Mouse (Mus musculus) adrenal gland, postnatal 14 days (tissue): ENCODE measurements at regions not wholly inside any gene's neighbourhood (a gene's known extent, or its start where the extent isn't known, plus 50 kb on each side); places are given as distances from the start of the nearest gene placed in this dataset.
A peak's percentile ranks its signal among the peaks of the same experiment; 100 is the strongest.

Experiments
- DNase-seq: peaks from one replicate; pipeline ENCODE4 v3.0.0; 2021; ENCODE audit warnings: mixed read lengths

DNA sequence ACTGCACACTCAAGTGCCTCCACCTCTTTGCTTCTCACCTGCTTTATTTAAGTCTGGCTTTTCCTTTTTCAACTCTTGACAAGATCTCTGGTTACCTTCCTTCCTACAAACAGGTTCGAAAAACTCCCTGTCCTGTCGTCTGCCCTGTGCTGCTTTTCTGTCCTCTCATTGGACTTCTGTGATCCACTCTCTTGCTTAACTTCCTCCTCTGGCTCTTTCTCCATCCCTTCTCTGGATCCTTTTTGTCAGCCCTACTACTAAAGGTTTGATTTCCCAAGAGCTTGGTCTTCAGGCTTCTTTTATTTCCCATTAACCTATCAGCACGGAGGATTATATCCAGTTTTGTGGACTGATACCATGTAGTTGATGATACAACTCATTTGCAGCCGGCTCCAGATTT, 149.8 kb downstream of the Satb1 start:
- no peak for DNase-seq

GRCm38 (mm10) chr17:51682368-51682767, 150.7 kb downstream of the Satb1 start:
- DNase-seq: no peak

- DNase-seq: no peak
Measured at GRCm38 (mm10) chr17:51677451-51677850, 155.6 kb downstream of the Satb1 start.

- DNase-seq: no peak
Measured at GRCm38 (mm10) chr17:51658408-51658807, 174.7 kb downstream of the Satb1 start.

DNA sequence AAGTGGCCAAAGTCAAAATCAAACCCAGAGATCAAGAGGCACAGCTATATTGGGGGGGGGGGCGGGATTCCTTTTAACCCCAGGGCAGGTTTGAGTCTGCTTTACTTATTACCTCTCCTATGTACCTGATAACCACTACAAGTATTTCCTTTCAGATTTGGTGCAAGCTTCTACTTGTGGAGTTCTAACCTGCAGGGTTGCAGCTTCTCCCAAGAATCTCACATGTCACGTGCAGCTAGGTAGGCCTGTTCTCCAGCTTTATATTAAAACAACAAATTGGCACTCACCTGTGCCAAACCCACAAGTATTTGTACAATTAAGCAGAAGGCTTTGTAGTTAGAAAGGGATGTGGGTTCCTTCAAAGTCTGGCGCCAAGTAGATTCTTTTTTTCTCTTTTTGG, 179.2 kb downstream of the Satb1 start:
- DNase-seq: no peak

DNA sequence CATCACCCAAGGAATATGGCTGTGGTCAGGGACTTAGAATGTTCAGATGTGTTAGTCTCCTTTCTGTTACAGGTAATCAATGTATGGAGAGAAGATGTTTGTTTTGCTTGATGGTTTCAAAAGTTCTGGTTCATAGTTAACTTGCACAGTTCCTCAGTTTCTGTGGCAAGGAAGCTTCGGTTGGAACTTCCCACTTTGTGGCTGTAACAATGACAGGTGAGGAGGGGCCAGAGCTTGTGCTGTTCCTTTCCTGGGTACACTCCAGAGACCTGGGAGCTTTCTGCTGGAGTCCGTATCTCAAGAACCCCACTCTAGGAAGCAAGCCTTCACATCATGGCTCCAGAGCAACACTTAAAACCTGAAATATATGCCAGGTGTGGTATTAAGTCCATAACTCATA, 181.2 kb downstream of the Satb1 start:
- DNase-seq: no peak

GRCm38 (mm10) chr17:51649213-51649815, 183.8 kb downstream of the Satb1 start:
- DNase-seq: no peak

- no peak for DNase-seq
Measured at GRCm38 (mm10) chr17:51646416-51646815, 186.7 kb downstream of the Satb1 start.

DNA sequence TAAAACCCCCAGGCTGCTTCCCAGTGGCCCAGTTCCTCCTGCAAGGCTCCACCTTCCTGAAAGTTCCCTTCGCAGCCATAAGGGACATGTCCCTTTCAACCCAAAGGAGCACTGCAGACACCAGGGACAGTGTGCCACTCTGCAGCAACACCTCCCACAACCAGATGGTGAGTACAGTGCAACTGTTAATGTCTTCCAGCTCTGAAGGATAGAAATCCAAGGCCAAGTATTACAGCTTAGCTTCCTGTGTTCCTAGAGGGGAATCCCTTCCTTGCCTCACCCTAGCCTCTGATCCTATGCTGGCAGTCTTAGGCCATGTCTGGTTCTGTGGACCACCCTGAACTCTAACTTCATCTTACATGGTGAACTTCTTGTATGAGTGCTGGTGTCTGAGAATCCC, 187.2 kb downstream of the Satb1 start:
- no peak for DNase-seq

GRCm38 (mm10) chr17:51642682-51643081, 190.4 kb downstream of the Satb1 start:
- DNase-seq: no peak

GRCm38 (mm10) chr17:51635913-51636312, 197.2 kb downstream of the Satb1 start:
- no peak for DNase-seq

DNA sequence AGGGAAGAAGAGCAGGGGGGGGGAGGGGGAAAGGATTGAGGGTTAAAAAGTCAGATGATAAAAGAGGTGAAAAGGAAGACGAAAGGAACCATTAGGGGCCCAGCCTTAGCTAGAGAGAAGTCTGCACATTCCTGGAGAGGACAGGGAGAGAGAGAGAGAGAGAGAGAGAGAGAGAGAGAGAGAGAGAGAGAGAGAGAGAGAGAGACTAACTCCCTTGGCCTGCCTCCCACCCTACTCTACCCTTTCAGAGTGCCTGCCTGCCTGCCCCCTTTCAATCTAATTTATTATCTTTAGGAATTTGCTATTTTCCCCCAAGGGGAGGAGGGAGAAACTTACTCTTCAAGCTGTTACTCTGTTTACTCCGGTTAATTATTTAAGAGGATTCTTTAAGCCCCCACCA, 201.5 kb downstream of the Satb1 start:
- no peak for DNase-seq

DNA sequence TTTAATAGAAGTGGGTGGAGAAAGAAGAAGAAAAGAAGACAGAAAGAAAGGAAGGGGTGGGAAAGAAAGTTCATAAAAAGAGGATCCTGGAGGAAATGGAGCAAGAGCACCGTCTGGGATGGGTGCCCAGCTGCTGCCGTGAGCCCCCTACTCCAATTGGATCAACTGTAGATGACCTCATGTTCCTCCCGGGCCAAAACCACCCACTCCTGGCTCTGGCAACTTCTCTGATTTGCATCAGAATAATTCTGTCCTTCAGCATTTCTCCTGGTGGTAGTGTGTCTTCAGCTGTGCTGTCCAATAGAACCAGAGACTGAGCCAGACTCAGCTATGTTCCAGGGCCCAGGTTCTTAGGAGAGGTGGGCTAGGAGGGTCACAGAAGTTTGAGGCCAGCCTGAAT, 212.6 kb downstream of the Satb1 start:
- DNase-seq: no peak

- no peak for DNase-seq
Measured at GRCm38 (mm10) chr17:51585263-51585662, 247.8 kb downstream of the Satb1 start.

- DNase-seq: no peak
Measured at GRCm38 (mm10) chr17:51583984-51584880, 248.9 kb downstream of the Satb1 start.

- peak; percentile 18 for DNase-seq
Measured at GRCm38 (mm10) chr17:51583277-51583676, 249.8 kb downstream of the Satb1 start.

DNA sequence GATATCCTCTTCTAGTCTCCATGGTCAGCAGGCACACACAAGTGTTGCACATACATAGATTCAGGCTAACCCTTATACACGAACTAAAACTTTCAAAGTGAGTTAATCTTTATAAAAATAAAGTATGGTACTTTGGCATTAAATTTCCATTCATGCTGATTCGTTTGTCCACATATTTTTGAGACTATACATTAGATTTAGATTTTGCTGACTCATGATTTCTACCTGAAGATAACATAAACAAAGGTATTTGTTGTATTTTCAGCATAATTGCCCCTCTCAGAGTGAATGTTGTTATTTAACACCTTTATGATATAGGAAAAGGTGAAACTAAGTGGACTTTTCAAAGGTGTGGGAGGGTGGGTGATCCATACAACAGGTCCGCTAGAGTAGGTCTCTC, 277.2 kb downstream of the Satb1 start:
- DNase-seq: no peak

DNA sequence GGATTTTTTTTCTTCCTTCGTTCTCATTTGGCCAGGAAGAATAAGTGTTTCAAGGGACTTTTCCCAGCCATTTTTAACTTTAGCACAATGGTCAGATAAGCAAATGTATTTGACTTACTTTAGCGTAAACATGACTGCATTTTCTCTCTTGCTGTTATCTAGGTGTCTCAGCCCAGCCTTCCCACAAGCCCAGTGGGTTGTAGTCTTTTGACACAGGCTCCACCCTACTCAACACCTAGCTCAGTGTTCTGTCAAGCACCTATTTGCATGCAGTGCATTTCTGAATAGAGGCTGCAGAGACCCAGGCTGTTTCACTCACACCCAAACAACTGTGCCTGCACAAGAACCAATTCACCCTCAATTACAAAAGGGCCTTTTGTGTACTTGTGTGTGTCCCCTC, 278.6 kb downstream of the Satb1 start:
- DNase-seq: no peak

- DNase-seq: no peak
Measured at GRCm38 (mm10) chr17:51552277-51553015, 280.6 kb downstream of the Satb1 start.

- DNase-seq: no peak
Measured at GRCm38 (mm10) chr17:51546999-51547398, 286.1 kb downstream of the Satb1 start.

GRCm38 (mm10) chr17:51542544-51542943, 290.5 kb downstream of the Satb1 start:
- DNase-seq: no peak

- DNase-seq: peak; percentile 12
Measured at GRCm38 (mm10) chr17:51534678-51535077, 298.4 kb downstream of the Satb1 start.

- peak; percentile 9 for DNase-seq
Measured at GRCm38 (mm10) chr17:51534270-51534669, 298.8 kb downstream of the Satb1 start.
